Mouse (Mus musculus) intestine, embryonic 16.5 days (tissue): ENCODE results near the gene Pus7. TPM values are rescaled to one million over a fixed set of nuclear protein-coding genes. Genes with fewer than 3 reads are reported as not detected.

Experiments
- ATAC-seq: fragments of 200-750 bp; cut with Nextera tagmentation; 2 replicates; pipeline ENCODE4 v1.8.0; 2017; ENCODE audit warnings: moderate TSS enrichment, moderate library complexity
- H3K27ac ChIP-seq: fragments of 300-500 bp; sonication (generic); 2 replicates; pipeline ENCODE4 v1.5.1; 2014; ENCODE audit warnings: mild to moderate bottlenecking, low read length
- H3K27me3 ChIP-seq: fragments of 300-500 bp; sonication (generic); replicated peaks from 2 replicates; pipeline ENCODE4 v1.6.1; 2014; ENCODE audit warnings: low read length, control low read depth, mixed read lengths; ENCODE audit not compliant: control insufficient read depth, insufficient read depth
- H3K36me3 ChIP-seq: fragments of 300-500 bp; sonication (generic); 2 replicates; pipeline ENCODE4 v1.6.1; 2014; ENCODE audit warnings: low read length, control low read depth; ENCODE audit not compliant: control insufficient read depth, insufficient read depth
- H3K4me1 ChIP-seq: fragments of 300-500 bp; sonication (generic); 2 replicates; pipeline ENCODE4 v1.6.1; 2014; ENCODE audit warnings: low read length, control low read depth, mixed read lengths; ENCODE audit not compliant: control insufficient read depth, insufficient read depth
- H3K4me2 ChIP-seq: fragments of 300-500 bp; sonication (generic); 2 replicates; pipeline ENCODE4 v1.6.1; 2014; ENCODE audit warnings: low read depth, low read length, control low read depth
- H3K4me3 ChIP-seq: fragments of 300-500 bp; sonication (generic); 2 replicates; pipeline ENCODE4 v1.5.1; 2014; ENCODE audit warnings: mild to moderate bottlenecking, low read length
- H3K9ac ChIP-seq: fragments of 300-500 bp; sonication (generic); 2 replicates; pipeline ENCODE4 v1.6.1; 2014; ENCODE audit warnings: low read depth, low read length
- H3K9me3 ChIP-seq: fragments of 300-500 bp; sonication (generic); 2 replicates; pipeline ENCODE4 v1.6.1; 2016; ENCODE audit warnings: low read length, control low read depth; ENCODE audit not compliant: control insufficient read depth
- WGBS: fragments of 180-500 bp; shearing (Covaris S2); extraction: QIAGEN DNeasy Blood & Tissue Kit; methylation state at CpG from one replicate; pipeline ENCODE4 v1.1.7; 2014; 5-methylcytosine and 5-hydroxymethylcytosine counted together
- polyA plus RNA-seq: library from polyadenylated mRNA; unstranded; fragments of >200 nt; fragmentation: Nextera tagmentation; extraction: Ambion mirVana; gene quantifications from 2 replicates; pipeline ENCODE4 v1.2.1, GENCODE M21; 2015

Pus7 gene
- polyA plus RNA-seq, 1 experiment from 2014 or later = 29.6 TPM

- ATAC-seq = no peak
- H3K27ac ChIP-seq = no peak overlapping the region
- H3K4me3 ChIP-seq = no peak overlapping the region
- no peaks in the 10 kb centered on the region for H3K4me1 ChIP-seq
- no peak overlapping the region for H3K4me2 ChIP-seq
- H3K9ac ChIP-seq = no peak overlapping the region
- H3K36me3 ChIP-seq = peaks cover 15% of the 10 kb centered on the region
- peaks cover 19% of the 10 kb centered on the region for H3K9me3 ChIP-seq
- H3K27me3 ChIP-seq = no peaks in the 10 kb centered on the region
- WGBS = 98% methylated on average over 1 of the region's 1 CpGs
Measured at GRCm38 (mm10) chr5:23697457-23697856, 86.1 kb downstream of the Pus7 start.

Other genes with a start within 250 kb of the Pus7 start
- gene Srpk2, start 99.1 kb downstream of the Pus7 start, polyA plus RNA-seq = 30.5 and 32.1 TPM in 2 replicates
- gene Rint1, start 4.0 kb upstream of the Pus7 start, polyA plus RNA-seq = 28.0 and 30.5 TPM in 2 replicates
- gene Tomm7, start 60.5 kb upstream of the Pus7 start, polyA plus RNA-seq = 119 and 123 TPM in 2 replicates
- gene Fam126a, start 247.0 kb upstream of the Pus7 start, polyA plus RNA-seq = 11.1 and 11.7 TPM in 2 replicates